Mouse (Mus musculus): ENCODE data around the gene Olfr572.

- TF ChIP-seq E2F4 (IDR thresholded peaks at IDR 0.05; ENCODE audit: insufficient read depth) (no peak), CEBPB (IDR thresholded peaks at IDR 0.05; ENCODE audit: insufficient read depth, poor library complexity, severe bottlenecking) (no peak), POLR2A (IDR thresholded peaks at IDR 0.05; ENCODE audit: insufficient read length, low read depth) (no peak), TCF12 (IDR thresholded peaks at IDR 0.05; ENCODE audit: insufficient read depth, poor library complexity, severe bottlenecking) (no peak), USF1 (IDR thresholded peaks at IDR 0.05; ENCODE audit: low read depth) (no peak), MAX (IDR thresholded peaks at IDR 0.05; ENCODE audit: low read depth) (no peak)
Observed at GRCm38 (mm10) chr7:102974399-102974798, 50.2 kb downstream of the Olfr572 start.
